9 mouse cellular contexts compared by ENCODE assay signal in the genomic region with DNA sequence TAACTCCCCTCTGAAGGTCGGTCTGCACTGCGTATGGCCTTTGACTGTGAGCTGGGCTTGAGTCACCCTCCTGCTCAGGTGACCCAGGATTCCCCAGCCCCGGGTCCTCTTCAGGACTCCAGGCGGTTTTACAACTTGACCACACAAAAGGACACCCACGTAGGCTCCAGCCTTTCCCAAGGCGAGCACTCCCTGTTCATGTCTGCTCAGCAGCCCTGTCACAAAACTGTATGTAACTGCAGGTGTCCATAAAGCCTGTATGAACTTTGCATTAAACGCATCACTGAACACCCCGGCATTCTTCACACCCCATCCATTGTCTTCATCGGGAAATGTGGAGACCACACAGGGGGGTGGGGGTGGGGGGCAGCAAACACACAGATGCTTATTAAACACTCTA. TPM values are rescaled to one million over a fixed set of nuclear protein-coding genes. Genes with fewer than 3 reads are reported as not detected.
DNase-seq lines count a peak whose midpoint lies in the region; ATAC-seq lines count a peak whose summit lies in the region.
"Had no signal": no experiment of that assay in that cellular context is flagged by ENCODE, and none has a peak within 500 bp of the region (broad histone marks: within the 10 kb centered on the region; RNA-seq: fewer than 3 reads in every experiment).

No protein-coding gene starts in this region.

- H3K4me2 ChIP-seq in heart, embryonic 15.5 days = peak overlapping the region; percentile 67
- peak overlapping the region; percentile 92 for H3K4me2 ChIP-seq in intestine, embryonic 15.5 days (replicated peaks)
- peak overlapping the region; percentile 47 for H3K4me2 ChIP-seq in neural tube, embryonic 11.5 days (ENCODE audit: low read depth)

- no peak for ATAC-seq in heart, embryonic 15.5 days (replicated peaks; ENCODE audit: insufficient number of reproducible peaks, insufficient read depth, low FRiP score, low read depth)
- no peak for ATAC-seq in intestine, embryonic 15.5 days
- no peak for ATAC-seq in neural tube, embryonic 11.5 days (ENCODE audit: insufficient read depth, low FRiP score, low TSS enrichment)
- no peak for ATAC-seq in monocyte, adult 5-6 weeks (replicated peaks; ENCODE audit: insufficient number of reproducible peaks, low FRiP score, low TSS enrichment, poor library complexity, severe bottlenecking)

- WGBS in heart, embryonic 15.5 days = 35% methylated on average over 9 of the region's 9 CpGs
- 27% methylated on average over 9 of the region's 9 CpGs for WGBS in intestine, embryonic 15.5 days
- 15% methylated on average over 9 of the region's 9 CpGs for WGBS in neural tube, embryonic 11.5 days

- H3K9ac ChIP-seq in heart, embryonic 15.5 days = no peak overlapping the region
- peak overlapping the region; percentile 15; the same call in 1 of the 2 replicates for H3K9ac ChIP-seq in intestine, embryonic 15.5 days
- H3K9ac ChIP-seq in neural tube, embryonic 11.5 days (ENCODE audit: low read length) = peak overlapping the region; percentile 89

- no peaks in the 10 kb centered on the region for H3K9me3 ChIP-seq in heart, embryonic 15.5 days (replicated peaks)
- H3K9me3 ChIP-seq in intestine, embryonic 15.5 days = no peaks in the 10 kb centered on the region
- H3K9me3 ChIP-seq in neural tube, embryonic 11.5 days (ENCODE audit: control insufficient read depth, low read length) = no peaks in the 10 kb centered on the region

- H3K4me1 ChIP-seq in heart, embryonic 15.5 days (replicated peaks) = peaks cover 6% of the 10 kb centered on the region; the same call in 1 of the 2 replicates
- 0 out of 2 replicates have a peak, but pooled peaks cover 2% of the 10 kb centered on the region for H3K4me1 ChIP-seq in intestine, embryonic 15.5 days (replicated peaks)
- no peaks in the 10 kb centered on the region; the same call in 1 of the 2 replicates for H3K4me1 ChIP-seq in neural tube, embryonic 11.5 days (ENCODE audit: control insufficient read depth, insufficient read depth, low read length)

- no peaks in the 10 kb centered on the region for H3K36me3 ChIP-seq in heart, embryonic 15.5 days
- no peaks in the 10 kb centered on the region for H3K36me3 ChIP-seq in intestine, embryonic 15.5 days
- no peaks in the 10 kb centered on the region for H3K36me3 ChIP-seq in neural tube, embryonic 11.5 days (ENCODE audit: control insufficient read depth, insufficient read depth, low read length)

- H3K27ac ChIP-seq in heart, embryonic 15.5 days = no peak overlapping the region
- H3K27ac ChIP-seq in intestine, embryonic 15.5 days = no peak overlapping the region
- H3K27ac ChIP-seq in neural tube, embryonic 11.5 days (ENCODE audit: low read depth, low read length) = no peak overlapping the region
- H3K27ac ChIP-seq: macrophage had no signal

- no peak for DNase-seq in heart, postnatal 4 days
- DNase-seq in embryo, embryonic 11 days = peak; percentile 33
- peak; percentile 37 for DNase-seq in neural tube, embryonic 11.5 days (ENCODE audit: low spot score)
- no peak for DNase-seq in left cerebral cortex, adult 11 months (ENCODE audit: low spot score)
- DNase-seq in right cerebral cortex, postnatal 14 days = no peak

- H3K27me3 ChIP-seq in heart, embryonic 15.5 days = peaks cover 17% of the 10 kb centered on the region
- no peaks in the 10 kb centered on the region for H3K27me3 ChIP-seq in intestine, embryonic 15.5 days (replicated peaks)
- no peaks in the 10 kb centered on the region for H3K27me3 ChIP-seq in neural tube, embryonic 11.5 days (ENCODE audit: control insufficient read depth, insufficient read depth, low read length)

- H3K4me3 ChIP-seq in heart, embryonic 15.5 days = peak overlapping the region; percentile 70
- peak overlapping the region; percentile 82 for H3K4me3 ChIP-seq in intestine, embryonic 15.5 days (replicated peaks)
- peak overlapping the region; percentile 71 for H3K4me3 ChIP-seq in neural tube, embryonic 11.5 days (ENCODE audit: low read depth, low read length)

RNA-seq across cellular contexts. Expression of a gene that starts 1.2 kb away (rescaled TPM):
- polyA plus RNA-seq in heart, embryonic 15.5 days (2015; fragmentation: Nextera tagmentation; extraction: Ambion mirVana) = 7.1 and 7.6 TPM in 2 replicates
- 10 to 100 TPM; 11.9 to 13.2 TPM for total RNA-seq in heart, postnatal 4 days (2021)
- 7.4 and 7.7 TPM in 2 replicates for polyA plus RNA-seq in intestine, embryonic 15.5 days (2015; fragmentation: Nextera tagmentation; extraction: Ambion mirVana)
- 11.0 and 11.2 TPM in 2 replicates for polyA plus RNA-seq in neural tube, embryonic 11.5 days (2014; fragmentation: Nextera tagmentation; extraction: Ambion mirVana)
- total RNA-seq in monocyte, adult 5-6 weeks (2017) = 0.10 TPM in 1 of 3 replicates, not detected in the others

RNA-seq across cellular contexts. Expression of a gene that starts 51.2 kb away (rescaled TPM):
- 42.5 and 42.9 TPM in 2 replicates for polyA plus RNA-seq in heart, embryonic 15.5 days (2015; fragmentation: Nextera tagmentation; extraction: Ambion mirVana)
- 10 to 100 TPM; 45.0 to 47.3 TPM for total RNA-seq in heart, postnatal 4 days (2021)
- polyA plus RNA-seq in intestine, embryonic 15.5 days (2015; fragmentation: Nextera tagmentation; extraction: Ambion mirVana) = 53.6 and 54.1 TPM in 2 replicates
- 44.4 and 45.1 TPM in 2 replicates for polyA plus RNA-seq in neural tube, embryonic 11.5 days (2014; fragmentation: Nextera tagmentation; extraction: Ambion mirVana)
- total RNA-seq in monocyte, adult 5-6 weeks (2017) = 34.3 to 84.2 TPM (median 40.7 TPM) in 3 replicates

Comparison
In these comparisons a context has a peak if more than half of its experiments do, and no peak if none do; other contexts are left out.
1. DNase-seq: peak in embryo, embryonic 11 days (single experiment) and neural tube, embryonic 11.5 days (single experiment); none in heart, postnatal 4 days (single experiment), left cerebral cortex, adult 11 months (single experiment) and right cerebral cortex, postnatal 14 days (single experiment).
2. Peak in every context shown above with its lines, with median percentiles within 50 percentile points of each other: H3K4me2 ChIP-seq and H3K4me3 ChIP-seq.